Mouse (Mus musculus): ENCODE data around the gene Arid1b.

Gene Arid1b

DNA sequence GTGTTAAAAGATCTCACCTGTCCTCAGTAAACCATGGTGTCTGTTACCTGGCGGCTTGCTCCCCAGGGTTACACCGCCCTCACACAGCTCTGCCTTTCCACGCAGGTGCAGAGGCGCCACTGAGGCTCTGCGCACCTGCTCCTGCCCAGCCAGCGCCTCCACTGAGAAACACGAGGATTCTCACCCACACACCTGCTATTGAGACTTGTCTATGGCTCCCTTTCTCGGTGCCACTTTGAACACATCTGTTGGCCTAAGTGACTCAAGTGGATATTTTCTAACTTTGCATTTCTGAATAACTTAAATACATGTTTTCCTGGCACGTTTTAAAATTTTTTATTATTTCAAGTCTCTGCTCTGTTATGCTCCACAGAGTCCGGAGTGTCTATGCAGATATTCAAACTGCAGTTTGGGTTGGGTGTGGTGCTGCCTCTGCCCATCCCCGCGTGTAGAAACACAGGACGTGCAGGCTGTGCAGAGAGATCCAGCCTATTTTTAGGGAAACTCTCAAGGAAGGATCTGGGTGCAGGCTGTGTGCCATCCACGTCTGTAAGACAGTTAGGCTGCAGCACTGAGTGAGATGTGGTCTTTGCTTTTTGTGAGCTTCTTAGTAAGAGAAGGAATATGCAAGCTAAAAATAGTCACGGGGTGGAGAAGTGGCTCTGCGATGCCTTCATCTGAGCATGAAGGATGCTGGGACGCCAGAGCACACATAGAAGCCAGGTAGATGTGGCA lies 283.2 kb downstream of the Arid1b start:
- DNase-seq (ENCODE audit: low spot score in 2 of 2), result no peak

DNA sequence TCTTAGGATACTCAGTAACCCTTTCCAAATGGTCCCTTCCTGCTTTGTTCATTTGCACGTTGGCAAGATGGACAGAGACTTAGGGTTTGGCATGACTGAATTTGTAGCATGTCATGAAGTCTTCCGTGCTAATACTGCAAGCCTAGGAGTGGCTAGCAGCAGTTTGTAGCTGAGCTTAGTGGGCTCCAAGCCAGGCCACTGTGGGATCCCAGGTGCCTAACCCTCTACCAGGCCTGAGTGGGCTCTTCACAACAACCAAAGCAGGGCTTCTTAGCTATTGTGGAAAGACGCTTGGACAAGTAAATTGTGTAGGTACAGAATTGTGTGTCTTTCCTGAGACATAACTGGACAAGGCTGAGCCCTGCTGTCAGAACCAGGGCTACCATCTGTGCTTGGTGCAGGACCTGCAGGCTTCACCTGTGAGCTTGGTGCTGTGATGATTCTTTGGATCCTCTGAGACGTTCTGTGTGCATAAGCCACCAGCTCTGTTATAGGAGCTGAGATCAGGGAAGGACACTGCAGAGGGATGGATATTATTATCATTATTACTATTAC lies 286.4 kb downstream of the Arid1b start:
- DNase-seq (ENCODE audit: low spot score in 2 of 2), result no peak

DNA sequence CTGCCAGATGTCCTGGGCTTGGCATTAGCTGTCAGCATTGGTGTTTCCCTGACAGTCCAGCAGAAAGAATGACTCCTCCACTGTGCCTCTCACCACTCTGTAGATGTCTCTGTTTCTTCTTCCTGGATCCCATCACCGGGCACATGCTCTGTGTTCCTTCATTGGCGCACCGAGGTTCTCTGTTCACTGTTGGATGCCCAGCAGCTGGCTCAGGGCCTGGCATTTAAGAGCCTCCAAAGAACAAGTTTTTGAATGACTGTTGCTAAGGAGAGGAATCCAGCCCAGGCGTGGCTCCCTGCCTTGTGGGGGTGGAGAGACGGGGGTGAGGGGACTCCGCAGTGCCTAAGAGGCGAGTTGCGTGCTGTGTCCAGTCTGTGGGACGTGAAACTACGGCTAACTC lies 290.7 kb downstream of the Arid1b start:
- no peak for DNase-seq (ENCODE audit: low spot score in 2 of 2)

DNA sequence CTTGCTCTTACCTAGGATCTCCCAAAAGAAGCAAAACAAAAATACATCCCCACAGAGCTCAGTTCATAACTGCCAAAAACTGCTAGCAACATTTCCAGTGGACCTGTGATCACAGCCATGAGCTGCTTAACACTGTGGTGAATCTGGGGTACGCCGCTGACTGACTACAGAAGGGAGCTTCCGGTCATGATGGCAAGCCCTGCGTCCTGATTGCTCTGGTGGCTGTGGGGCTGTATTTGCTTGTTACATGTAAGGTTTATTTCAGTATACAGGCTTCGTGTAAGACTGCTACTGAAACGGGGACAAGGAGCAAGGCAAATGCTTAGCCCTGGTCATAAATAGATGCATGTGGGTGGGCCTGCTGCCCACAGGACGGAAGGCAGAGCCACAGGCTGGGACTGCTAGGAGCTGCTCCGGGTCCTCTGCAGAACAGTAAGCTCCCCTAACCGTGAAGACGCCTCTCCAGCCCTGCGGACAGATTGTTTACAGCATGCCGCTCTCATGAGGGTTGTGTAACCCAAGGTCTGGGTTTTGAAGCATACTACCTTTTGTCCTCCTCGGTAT lies 291.8 kb downstream of the Arid1b start:
- no peak for DNase-seq (ENCODE audit: low spot score in 2 of 2)

DNA sequence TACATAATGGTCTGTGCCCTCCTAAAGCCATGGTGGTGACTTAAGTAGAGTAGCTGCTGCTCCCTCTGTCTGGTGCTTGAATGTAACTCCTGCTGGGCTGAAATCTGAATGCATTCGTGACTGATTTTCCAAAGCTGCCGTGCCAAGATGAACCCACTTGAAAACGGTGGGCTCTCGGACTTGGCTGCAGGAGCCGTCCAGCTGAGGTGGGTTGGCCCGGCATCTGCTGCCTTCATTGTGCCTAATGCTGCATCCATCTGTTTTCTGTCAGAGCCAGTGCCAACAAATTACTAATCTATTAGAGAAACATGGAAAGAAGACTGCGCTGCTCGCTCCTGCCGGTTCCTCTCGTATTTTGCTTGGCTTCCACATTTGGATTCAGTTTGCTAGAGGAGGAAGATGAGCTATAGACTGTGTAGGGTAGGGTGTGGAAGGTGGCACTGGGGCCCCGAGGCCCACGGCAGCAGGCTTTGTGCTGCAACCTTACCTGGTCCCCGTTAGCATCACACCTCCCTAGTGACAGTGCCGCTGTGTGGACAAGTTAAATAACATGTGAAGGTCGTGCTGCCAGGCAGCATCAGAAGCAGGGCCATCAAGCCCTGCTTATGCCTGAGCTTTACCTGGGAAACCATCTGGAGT lies 292.6 kb downstream of the Arid1b start:
- no peak for DNase-seq (ENCODE audit: low spot score in 2 of 2)

DNA sequence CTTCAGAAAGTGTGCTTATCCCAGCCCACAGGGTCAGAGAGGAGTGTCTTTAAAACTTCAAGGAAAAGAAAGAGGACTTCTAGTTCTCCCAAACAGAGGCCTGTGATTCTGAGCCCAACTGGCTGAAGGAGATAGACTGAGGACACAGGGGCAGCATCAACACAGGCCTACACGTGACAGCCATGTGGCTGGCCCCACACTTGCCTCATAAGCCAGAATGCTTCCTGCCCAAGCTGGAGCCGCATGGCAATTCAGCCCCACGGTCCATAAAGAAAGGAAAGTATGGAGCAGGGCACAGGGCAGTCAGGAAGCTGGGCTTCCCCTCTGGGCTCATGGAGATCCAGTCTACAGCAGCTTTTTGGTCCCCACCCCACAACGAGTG lies 293.1 kb downstream of the Arid1b start:
- DNase-seq (ENCODE audit: low spot score in 2 of 2), result no peak

DNA sequence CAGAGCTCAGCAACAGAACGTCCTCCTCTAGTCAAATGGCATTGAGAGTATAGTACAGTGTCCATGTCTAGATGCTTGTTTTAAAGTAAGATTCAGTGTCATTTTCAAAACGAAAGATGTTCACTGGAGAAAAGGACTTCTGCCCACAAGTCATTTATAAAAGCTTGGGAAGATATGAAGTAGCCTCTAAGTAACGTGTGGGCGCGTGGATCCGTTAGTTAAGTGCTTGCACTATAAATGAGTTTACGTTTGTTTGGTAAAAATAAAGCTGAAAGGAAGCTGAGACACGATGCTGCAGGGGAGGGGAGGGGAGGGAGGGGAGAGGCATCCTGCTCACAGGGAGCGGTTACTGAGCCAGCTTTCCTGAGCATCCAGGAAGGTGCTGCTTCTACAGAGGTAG lies 293.5 kb downstream of the Arid1b start:
- no peak for DNase-seq (ENCODE audit: low spot score in 2 of 2)

DNA sequence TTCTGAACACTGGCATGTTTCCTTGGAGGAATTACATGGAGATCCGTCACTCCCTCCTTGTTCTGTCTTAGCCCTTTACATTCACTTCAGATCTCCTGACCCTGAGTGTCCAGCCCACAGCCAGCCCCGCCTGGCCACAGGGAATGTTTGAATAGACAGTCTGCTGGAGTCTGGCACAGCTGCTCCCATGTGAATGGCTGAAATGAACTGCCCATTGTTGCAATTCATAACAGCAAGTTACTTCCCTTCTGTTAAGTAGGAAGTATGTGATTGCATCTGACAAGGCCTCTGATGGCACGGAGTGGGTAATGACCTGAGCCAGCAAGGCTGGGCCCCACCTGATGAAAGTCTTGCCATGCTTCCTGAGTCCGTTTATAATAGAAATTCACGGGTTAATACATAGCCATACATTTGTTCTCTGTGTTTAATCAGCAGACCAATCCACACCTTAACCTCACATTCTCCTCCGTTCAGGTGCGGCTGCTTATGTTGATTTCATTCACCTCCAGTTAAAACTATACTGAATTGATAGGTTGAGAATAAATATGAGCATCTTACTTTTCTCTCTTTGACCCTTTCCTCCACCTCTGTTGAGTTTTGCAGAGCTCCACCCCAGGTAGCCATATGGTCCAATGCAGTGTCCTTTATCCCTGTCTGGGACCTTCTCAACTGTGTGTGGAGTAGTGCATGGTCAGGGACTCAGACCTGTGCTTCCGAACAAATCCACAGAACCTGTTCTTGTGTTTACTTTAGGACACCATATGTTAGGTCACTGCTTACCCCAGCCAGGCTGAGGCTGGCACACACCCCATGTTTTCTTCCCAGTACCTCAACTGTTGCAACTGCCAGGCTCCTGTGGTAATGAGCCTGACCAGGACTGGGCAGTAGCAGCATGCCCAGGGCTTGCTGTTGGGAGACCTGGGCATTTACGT lies 299.8 kb downstream of the Arid1b start:
- no peak for DNase-seq (ENCODE audit: low spot score in 2 of 2)

DNA sequence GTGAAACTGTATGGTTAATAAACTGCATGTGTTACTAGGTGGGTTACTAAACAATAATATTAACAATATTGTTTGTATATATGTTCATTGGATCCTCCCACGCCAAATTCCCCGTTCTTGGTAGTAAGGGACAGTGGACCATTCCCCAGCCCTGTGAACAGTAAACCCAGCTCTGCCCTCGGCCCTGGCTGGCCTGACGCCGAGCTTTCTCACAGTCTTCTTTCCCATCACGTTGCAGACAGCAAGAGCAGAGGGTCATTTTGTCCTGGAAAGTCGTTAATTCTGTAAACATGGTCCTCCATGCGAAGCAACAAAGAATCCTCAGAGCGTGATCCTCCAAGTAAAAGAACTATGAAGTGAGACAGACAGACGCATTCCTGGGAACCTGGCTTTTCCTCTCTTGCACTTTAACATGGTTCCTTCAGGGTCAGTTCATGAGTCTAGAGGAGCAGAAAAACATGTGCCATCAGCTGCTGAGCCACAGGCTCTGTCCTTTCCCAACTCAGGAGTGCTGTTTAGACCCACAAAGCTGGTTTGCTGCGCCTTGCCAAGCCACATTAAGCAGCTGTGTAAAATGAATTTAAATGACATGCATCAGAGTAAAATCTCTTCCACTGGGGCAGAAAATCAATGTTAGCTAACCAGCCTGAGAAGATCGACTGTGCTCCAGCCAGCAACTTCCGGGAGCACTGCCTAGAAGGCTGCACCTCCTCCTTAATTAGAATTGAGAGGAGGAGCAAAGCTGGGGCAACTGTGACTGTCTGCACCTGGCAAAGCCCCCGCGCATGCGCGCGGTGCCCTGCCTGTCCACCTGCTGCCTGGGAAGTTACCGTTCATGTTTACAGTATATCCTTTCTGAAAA lies 301.2 kb downstream of the Arid1b start:
- DNase-seq (ENCODE audit: low spot score in 2 of 2), result peak; percentile 39 to 82

DNA sequence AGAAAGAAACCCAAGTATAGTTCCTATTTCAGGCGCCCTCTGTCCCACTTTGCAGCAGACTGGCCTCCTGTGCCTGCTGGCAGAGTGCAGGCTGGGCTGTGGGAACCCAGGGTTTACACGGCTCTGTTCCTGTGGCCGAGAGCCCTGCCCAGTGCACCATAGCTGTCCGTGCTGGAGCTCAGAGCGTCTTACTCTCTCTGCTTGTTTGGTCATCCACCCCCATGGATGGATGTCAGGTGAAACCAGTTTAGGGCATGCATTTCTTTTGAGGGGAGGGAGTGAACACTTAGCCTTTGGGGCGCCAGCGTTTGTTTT lies 301.8 kb downstream of the Arid1b start:
- DNase-seq (ENCODE audit: low spot score in 2 of 2), result no peak

DNA sequence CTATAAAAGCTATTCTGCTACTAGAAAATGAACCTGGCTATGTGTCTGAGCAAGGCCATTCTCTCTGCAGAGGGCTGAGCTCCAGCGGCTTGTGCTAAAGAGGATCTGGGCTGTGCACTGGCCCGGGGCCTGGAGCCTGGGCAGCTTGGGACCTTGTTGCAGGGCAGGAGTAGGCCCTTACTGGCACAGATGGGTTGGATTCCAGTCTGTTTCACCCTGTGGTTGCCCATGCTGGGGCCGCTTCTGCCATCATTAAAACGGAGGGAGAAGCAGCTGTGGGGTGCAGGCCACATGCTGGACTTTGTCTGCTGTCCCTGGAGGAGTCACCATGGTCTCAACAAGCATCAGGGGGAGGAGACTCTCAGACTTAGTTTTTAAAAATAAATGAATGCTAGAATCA lies 303.4 kb downstream of the Arid1b start:
- no peak for DNase-seq (ENCODE audit: low spot score in 2 of 2)

DNA sequence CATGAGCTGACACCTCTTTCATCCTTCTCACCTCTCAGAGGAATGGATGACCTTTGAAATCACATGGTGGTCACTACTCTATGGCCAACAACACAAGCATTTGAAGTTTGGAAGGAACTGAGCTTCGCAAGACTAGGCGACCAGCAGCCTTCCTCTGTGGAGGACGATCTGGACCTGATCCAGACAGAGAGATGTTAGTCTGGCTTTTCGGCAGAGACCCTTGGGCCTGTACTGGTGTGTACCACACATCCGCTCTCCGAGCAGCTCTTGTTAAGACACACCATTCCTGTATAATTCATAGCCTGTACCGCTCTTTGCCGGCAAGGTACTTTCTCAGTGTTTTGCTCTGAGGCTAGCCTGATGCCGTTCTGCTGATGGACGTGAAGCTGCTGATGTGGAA lies 303.9 kb downstream of the Arid1b start:
- DNase-seq (ENCODE audit: low spot score in 2 of 2), result no peak

DNA sequence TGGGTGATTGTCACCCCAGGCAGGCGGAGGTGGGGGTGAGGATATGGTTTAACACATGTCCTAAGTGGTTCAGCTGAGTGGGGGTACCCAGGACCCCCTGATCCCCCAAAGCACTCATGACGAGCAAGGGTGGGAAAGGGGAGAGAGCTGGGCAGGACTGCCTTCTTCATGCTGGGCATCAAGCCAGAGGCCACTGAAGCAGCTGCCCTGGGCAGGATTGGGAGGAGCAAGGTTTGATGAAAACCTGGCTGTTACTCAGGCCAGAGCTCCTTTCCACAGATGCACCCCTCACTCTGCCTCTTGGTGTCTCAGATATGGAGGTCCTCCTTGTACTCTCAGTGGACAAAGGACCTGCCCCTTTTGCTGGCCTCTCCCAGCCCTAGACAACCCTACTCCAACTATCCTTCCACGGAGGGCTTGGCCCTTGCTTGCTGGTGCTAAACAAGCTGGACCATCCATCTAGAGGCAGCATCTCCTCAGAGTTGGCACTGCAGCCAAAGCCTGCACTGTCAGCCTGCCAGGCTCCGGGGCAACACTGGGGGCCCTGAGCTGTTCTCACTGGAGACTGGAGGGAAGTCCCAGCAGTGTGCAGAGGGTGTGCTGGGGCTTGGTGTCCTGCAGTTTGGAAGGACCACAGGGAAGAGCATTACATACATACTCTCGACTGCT lies 304.9 kb downstream of the Arid1b start:
- DNase-seq (ENCODE audit: low spot score in 2 of 2), result no peak

DNA sequence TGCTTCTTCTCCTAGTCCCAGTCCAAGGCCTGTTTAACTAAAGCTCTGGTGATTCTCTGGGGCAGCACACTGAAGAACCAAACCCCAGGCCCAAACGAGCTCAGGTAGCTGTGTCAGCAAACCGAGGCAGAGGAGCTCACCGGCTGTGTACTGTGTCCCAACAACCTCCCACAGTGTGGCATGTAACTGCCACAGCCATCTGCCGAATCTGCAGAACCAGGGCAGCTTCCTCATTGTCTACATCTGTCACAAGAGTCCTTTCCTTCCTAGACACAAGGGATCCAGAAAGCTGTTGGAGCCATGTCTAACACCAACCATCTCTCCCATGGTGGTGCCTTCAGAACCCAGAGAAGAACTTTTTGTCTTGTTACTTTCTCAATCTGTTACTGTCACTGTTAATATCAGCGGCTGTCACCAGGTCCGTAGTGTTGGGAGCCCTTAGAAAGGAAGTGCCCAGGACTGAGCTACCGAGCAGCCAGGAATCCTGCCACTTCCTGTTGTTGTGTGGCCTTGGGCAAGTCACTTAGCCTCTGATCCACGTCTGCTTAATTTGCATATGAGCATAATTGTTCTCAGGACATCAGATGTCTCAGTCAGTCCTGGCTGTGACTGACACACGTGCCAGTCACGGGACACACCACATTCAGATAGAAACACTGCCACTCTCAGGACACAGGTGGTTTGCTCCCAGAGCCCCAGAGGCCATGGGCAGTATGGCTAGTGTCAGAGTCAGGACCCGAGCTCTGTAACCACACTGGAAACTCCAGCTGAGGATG lies 309.0 kb downstream of the Arid1b start:
- DNase-seq (ENCODE audit: low spot score in 2 of 2), result no peak

DNA sequence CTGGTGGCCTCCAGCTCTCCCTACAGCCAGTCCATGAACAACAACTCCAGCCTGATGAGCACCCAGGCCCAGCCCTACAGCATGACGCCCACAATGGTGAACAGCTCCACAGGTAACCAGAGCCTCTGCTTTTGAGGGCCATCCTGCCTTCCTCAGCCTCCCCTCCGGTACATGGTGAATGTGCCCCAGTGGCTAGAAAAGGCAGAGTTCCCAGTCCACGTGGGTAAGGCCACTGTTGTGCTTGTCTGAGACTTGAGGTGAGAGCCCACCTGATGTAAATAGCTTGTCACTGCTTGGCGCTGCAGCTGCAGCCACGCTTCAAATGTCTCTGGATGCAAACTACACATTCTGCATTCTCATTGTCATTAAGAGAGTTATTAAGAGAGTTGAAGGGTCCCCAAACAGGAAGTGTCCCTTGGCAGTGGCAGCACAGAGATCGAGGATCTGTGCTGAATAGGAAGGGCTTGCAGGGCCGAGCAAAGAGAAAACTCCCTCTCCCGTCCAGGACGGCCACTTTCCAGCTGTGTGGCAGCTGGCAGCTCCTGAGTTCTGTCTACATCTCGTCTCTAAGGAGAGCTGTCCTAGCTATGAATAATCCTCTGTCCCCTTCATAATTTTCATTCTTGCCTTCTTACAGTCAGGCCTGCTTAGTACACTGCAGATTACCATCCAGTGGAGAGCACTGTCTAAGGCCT lies 311.8 kb downstream of the Arid1b start:
- DNase-seq (ENCODE audit: low spot score in 2 of 2), result no peak

DNA sequence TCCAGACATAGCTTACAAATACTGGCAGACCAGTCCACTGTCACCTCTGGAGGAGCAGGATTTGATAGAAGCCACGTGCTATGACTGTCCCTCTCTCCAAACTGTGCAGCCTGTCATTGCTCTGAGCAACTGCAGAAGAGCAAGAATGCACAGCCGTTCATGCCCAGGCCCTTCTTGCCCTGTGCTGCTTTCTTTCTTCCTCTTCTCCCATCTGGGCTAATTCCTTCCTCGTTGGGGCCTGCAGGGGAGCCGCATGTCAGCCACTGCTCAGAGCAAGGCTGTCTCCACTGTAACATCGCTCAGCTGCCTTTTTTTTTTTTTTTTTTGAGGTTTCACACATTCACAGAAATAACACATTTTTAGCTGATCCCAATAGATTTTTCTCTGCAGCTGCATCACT lies 315.8 kb downstream of the Arid1b start:
- no peak for DNase-seq (ENCODE audit: low spot score in 2 of 2)

DNA sequence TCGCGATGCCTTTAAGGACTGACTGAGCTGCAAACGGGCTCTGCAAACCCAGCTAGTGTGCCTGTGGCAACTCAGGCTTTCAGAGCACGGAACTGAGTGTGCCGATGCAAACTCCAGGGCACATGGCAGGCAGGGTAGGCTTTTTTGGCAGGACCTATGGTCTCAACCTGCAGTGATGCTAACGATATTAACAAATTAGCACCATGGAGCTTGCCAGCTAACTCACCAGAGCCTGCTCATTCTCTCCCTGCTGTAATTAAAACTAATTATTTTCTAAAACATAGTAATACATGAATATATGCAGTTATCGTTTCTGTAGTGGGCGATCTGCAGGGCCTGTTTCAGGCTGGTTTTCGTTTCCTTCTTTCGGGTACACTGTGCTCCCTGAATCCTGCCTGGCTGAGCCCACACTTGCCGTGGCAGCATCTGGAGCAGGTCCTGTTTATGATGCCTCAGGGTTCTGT lies 316.3 kb downstream of the Arid1b start:
- DNase-seq (ENCODE audit: low spot score in 2 of 2), result no peak

DNA sequence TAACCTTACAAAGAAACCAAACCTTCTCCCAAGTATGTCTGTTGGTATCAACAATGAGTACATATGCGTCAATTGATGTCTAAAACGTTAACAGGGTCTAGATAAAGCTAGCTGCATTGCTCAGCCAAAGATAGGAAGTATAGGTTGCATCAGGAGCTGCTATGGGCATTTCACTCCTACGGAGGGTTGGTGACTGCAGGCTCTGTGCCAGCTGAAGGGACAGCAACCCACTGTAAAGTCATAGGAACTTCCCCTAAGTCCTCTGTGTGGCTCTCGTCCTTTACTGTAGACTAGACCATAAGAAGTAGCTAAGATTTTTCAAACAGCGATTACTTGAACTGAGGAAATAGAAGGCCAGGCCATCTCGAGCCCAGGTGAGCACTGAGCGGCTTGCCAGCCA lies 316.9 kb downstream of the Arid1b start:
- DNase-seq (ENCODE audit: low spot score in 2 of 2), result no peak

DNA sequence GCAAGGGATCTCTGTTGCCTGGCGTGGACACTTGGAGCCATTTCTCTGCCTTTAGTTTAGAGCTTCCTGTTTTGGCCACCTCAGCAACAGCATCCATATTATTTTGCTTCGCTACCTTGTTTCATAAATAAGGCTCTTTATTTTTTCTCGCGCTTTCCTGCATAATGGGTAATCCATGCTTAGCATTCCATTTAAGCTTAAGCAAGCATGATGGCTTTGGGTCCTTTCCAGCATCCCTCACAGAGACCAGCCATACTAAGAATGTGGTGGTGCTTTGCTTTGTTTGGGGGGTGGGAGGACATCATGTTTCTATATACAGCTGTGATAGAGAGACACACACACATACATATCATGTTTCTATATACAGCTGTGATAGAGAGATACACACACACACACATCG lies 318.2 kb downstream of the Arid1b start:
- DNase-seq (ENCODE audit: low spot score in 2 of 2), result no peak

Measured in spleen, postnatal 10 days (tissue).